Mouse (Mus musculus) olfactory bulb, adult 2 months (tissue): ENCODE data around the gene Krtap31-2. TPM values are rescaled to one million over a fixed set of nuclear protein-coding genes. Genes with fewer than 3 reads are reported as not detected.

ENCODE experiments used
- H3K27ac ChIP-seq: fragments of 200-500 bp; 2 replicates; pipeline ENCODE4 v1.5.1; 2012; ENCODE audit warnings: low read depth, low read length; ENCODE audit not compliant: insufficient read depth
- H3K4me1 ChIP-seq: fragments of 200-500 bp; 2 replicates; pipeline ENCODE4 v1.6.1; 2012; ENCODE audit warnings: low read length; ENCODE audit not compliant: control insufficient read depth, insufficient read depth
- H3K4me3 ChIP-seq: fragments of 200-500 bp; 2 replicates; pipeline ENCODE4 v1.5.1; 2012; ENCODE audit warnings: mild to moderate bottlenecking, low read depth, low read length, moderate library complexity; ENCODE audit not compliant: insufficient read depth
- CTCF ChIP-seq: fragments of 200-500 bp; IDR thresholded peaks from 2 replicates; pipeline ENCODE4 v1.5.1; 2012; ENCODE audit warnings: low read depth, mild to moderate bottlenecking, low read length, moderate library complexity; ENCODE audit not compliant: insufficient read depth
- POLR2A ChIP-seq: fragments of 200-500 bp; IDR thresholded peaks from 2 replicates; pipeline ENCODE4 v1.6.1; 2012; ENCODE audit warnings: mild to moderate bottlenecking, low read depth, low read length, moderate library complexity; ENCODE audit not compliant: insufficient read depth
- WGBS: fragments of 180-500 bp; shearing (Covaris S2); methylation state at CpG from one replicate; pipeline ENCODE4 v1.1.7; 2018; 5-methylcytosine and 5-hydroxymethylcytosine counted together
- polyA plus RNA-seq: library from polyadenylated mRNA; stranded (reverse); fragments of >200 nt; gene quantifications from 2 replicates; pipeline ENCODE4 v1.2.4, GENCODE M21; 2012; ENCODE audit warnings: low replicate concordance; ENCODE audit not compliant: missing spikeins, insufficient read depth, insufficient read length

Krtap31-2 gene
- polyA plus RNA-seq, 1 experiment = not detected

GRCm38 (mm10) chr11:99983442-99983841 lies 47.4 kb downstream of the Krtap31-2 start:
- Histone ChIP-seq H3K4me3 (no peak overlapping the region), H3K4me1 (peaks cover 12% of the 10 kb centered on the region), H3K27ac (no peak overlapping the region)
- WGBS = 95% methylated on average over 1 of the region's 1 CpGs
- TF ChIP-seq POLR2A (no peak), CTCF (no peak)

- TF ChIP-seq CTCF (no peak), POLR2A (no peak)
- WGBS = 61% methylated on average over 20 of the region's 20 CpGs
These were observed 49.4 kb downstream of the Krtap31-2 start for GRCm38 (mm10) chr11:99985291-99986092.

DNA sequence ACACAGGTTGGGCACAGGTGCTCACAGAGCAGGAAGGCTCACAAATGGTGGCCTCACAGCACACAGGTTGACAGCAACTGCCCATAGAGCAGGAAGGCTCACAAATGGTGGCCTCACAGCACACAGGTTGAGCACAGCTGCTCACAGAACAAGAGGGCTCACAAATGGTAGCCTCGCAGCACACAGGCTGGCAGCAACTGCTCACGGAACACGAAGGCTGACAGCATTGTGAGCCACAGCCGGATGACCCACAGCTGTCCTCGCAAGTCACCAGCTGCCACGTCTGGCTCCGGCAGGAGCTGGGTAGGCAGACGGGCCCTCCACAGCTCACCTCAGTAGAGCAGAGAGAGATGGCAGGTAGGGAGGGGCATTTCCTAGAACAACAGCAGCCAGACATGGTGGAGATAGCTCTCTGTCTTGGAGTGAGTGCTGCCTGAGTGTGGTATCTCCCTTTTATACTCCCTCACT lies 50.1 kb downstream of the Krtap31-2 start, which contains the start of gene Krtap16-1:
TSS of gene Krtap16-1 (minus strand) at position 418 of the 468 bp plus-strand sequence.
- no peak within 1 kb of the TSS for H3K4me3 ChIP-seq
- no peak within 1 kb of the TSS for H3K27ac ChIP-seq
- WGBS = 77% methylated on average over 8 of the region's 8 CpGs
- TF ChIP-seq POLR2A (no peak), CTCF (no peak)
- peaks cover 10% of the 10 kb centered on the region for H3K4me1 ChIP-seq

More at GRCm38 (mm10) chr11:99985291-99986092, 49.4 kb downstream of the Krtap31-2 start:
- Histone ChIP-seq H3K4me3 (no peak overlapping the region), H3K4me1 (peaks cover 10% of the 10 kb centered on the region), H3K27ac (no peak overlapping the region)

Other genes with a start within 250 kb of the Krtap31-2 start
- gene Gm14190, start 245.6 kb upstream of the Krtap31-2 start, polyA plus RNA-seq = not detected in 2 replicates
- not detected in 2 replicates for gene Gm14180, start 202.0 kb upstream of the Krtap31-2 start, polyA plus RNA-seq
- not detected in 2 replicates for gene Gm11595, start 163.4 kb upstream of the Krtap31-2 start, polyA plus RNA-seq
- not detected in 2 replicates for gene Krtap4-8, start 155.6 kb upstream of the Krtap31-2 start, polyA plus RNA-seq
- not detected in 2 replicates for gene Krtap4-9, start 151.1 kb upstream of the Krtap31-2 start, polyA plus RNA-seq
- gene Gm11596, start 142.8 kb upstream of the Krtap31-2 start, polyA plus RNA-seq = not detected in 2 replicates
- not detected in 2 replicates for gene Gm11569, start 137.4 kb upstream of the Krtap31-2 start, polyA plus RNA-seq
- gene Gm11554, start 131.8 kb upstream of the Krtap31-2 start, polyA plus RNA-seq = not detected in 2 replicates
- not detected in 2 replicates for gene Krtap4-13, start 126.4 kb upstream of the Krtap31-2 start, polyA plus RNA-seq
- gene Gm11564, start 120.6 kb upstream of the Krtap31-2 start, polyA plus RNA-seq = not detected in 2 replicates
- not detected in 2 replicates for gene 2300003K06Rik, start 98.2 kb upstream of the Krtap31-2 start, polyA plus RNA-seq
- not detected in 2 replicates for gene Krtap4-16, start 84.7 kb upstream of the Krtap31-2 start, polyA plus RNA-seq
- gene Gm11568, start 78.4 kb upstream of the Krtap31-2 start, polyA plus RNA-seq = not detected in 2 replicates
- gene Gm11559, start 71.8 kb upstream of the Krtap31-2 start, polyA plus RNA-seq = not detected in 2 replicates
- not detected in 2 replicates for gene Krtap9-1, start 62.9 kb upstream of the Krtap31-2 start, polyA plus RNA-seq
- gene Gm11567, start 57.1 kb upstream of the Krtap31-2 start, polyA plus RNA-seq = not detected in 2 replicates
- gene Krtap31-1, start 28.4 kb upstream of the Krtap31-2 start, polyA plus RNA-seq = not detected in 2 replicates
- not detected in 2 replicates for gene Gm11565, start 21.5 kb upstream of the Krtap31-2 start, polyA plus RNA-seq
- not detected in 2 replicates for gene Krtap9-5, start 12.2 kb downstream of the Krtap31-2 start, polyA plus RNA-seq
- gene Krtap29-1, start 42.8 kb downstream of the Krtap31-2 start, polyA plus RNA-seq = not detected in 2 replicates
- not detected in 2 replicates for gene Krtap16-1, start 50.3 kb downstream of the Krtap31-2 start, polyA plus RNA-seq
- gene Krtap17-1, start 57.7 kb downstream of the Krtap31-2 start, polyA plus RNA-seq = not detected in 2 replicates
- gene Krt33a, start 79.9 kb downstream of the Krtap31-2 start, polyA plus RNA-seq = not detected in 2 replicates
- gene Krt33b, start 93.6 kb downstream of the Krtap31-2 start, polyA plus RNA-seq = not detected in 2 replicates
- not detected in 2 replicates for gene Krt34, start 105.3 kb downstream of the Krtap31-2 start, polyA plus RNA-seq
- not detected in 2 replicates for gene Krt31, start 114.3 kb downstream of the Krtap31-2 start, polyA plus RNA-seq
- not detected in 2 replicates for gene Krt32, start 151.9 kb downstream of the Krtap31-2 start, polyA plus RNA-seq
- not detected in 2 replicates for gene Krt35, start 159.9 kb downstream of the Krtap31-2 start, polyA plus RNA-seq
- gene Krt36, start 169.3 kb downstream of the Krtap31-2 start, polyA plus RNA-seq = not detected in 2 replicates
- gene Krt13, start 185.3 kb downstream of the Krtap31-2 start, polyA plus RNA-seq = not detected in 2 replicates
- not detected in 2 replicates for gene Krt15, start 199.6 kb downstream of the Krtap31-2 start, polyA plus RNA-seq
- gene Krt19, start 212.4 kb downstream of the Krtap31-2 start, polyA plus RNA-seq = not detected in 2 replicates